Mouse (Mus musculus): ENCODE data around the gene 1810013L24Rik.
"Not testable (repeated sequence)": the region's sequence is repeated elsewhere in the genome, so short reads cannot be mapped to it uniquely, and the experiment has no call there.

Gene 1810013L24Rik

GRCm38 (mm10) chr16:8837595-8837994 is 7.7 kb downstream of the 1810013L24Rik start:
- no peak for DNase-seq

DNA sequence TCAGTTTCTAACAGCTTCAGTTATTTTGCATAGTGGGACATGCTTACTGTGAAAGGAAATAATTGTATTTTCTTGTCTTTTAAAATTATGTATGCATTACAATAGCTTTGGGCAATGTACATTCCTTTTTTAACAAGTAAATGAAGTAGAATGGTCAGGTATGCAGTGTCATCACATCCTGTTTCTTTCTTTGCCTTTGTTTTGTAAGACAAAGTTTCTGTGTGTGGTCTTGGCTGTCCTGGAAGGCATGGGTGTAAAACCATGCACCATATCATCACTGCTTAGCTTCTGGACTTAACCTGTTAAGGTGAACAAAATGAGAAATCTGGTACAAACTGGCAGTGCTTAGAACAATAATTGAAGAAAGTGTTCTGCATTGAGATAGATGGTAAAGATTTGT is 9.0 kb downstream of the 1810013L24Rik start:
- DNase-seq: no peak

GRCm38 (mm10) chr16:8840557-8840956 is 10.7 kb downstream of the 1810013L24Rik start:
- DNase-seq: no peak

DNA sequence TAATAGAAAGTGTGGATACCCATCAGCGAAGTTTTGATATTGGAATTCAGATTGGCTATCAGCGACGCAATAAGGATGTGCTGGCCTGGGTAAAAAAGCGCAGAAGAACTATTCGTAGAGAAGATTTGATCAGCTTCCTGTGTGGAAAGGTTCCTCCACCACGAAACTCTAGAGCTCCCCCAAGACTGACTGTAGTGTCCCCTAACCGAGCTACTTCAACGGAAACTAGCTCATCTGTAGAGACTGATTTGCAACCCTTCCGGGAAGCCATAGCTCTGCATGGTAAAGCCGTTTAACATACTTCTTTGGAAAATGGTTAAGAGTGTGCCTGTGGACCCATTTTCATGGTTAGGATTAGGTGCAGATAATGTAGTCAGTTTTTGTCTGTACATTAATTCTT is 13.1 kb downstream of the 1810013L24Rik start:
- no peak for DNase-seq

DNA sequence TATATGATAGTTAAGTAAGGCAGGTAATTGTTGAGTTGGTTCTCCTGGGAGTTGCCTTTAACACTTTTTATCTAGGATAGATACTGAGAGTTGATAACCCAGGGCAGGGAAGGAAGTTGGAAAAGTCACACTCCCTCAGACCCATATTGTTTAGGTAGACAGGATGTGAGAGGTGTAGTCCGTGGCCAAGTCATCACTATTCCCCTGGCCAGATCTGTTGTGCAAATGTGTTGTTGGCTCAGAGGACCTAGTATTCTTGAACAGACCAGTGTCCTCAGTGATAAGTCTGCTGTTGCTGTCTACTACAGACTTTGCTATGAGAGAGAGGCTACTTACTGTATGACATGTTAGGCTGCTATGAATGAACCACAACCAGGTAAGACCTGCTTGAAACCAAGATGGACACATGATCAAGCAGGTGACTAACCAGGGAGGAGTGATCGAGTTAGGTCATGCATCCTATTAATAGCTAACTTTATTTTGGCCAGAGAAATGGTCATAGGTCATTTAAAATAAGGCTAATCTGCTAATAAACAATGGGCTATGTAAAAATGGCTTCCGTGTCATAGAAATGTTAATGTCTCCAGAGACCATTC is 13.8 kb downstream of the 1810013L24Rik start:
- no peak for DNase-seq

GRCm38 (mm10) chr16:8845986-8846385 is 16.1 kb downstream of the 1810013L24Rik start:
- peak; percentile 20 to 27 for DNase-seq

DNA sequence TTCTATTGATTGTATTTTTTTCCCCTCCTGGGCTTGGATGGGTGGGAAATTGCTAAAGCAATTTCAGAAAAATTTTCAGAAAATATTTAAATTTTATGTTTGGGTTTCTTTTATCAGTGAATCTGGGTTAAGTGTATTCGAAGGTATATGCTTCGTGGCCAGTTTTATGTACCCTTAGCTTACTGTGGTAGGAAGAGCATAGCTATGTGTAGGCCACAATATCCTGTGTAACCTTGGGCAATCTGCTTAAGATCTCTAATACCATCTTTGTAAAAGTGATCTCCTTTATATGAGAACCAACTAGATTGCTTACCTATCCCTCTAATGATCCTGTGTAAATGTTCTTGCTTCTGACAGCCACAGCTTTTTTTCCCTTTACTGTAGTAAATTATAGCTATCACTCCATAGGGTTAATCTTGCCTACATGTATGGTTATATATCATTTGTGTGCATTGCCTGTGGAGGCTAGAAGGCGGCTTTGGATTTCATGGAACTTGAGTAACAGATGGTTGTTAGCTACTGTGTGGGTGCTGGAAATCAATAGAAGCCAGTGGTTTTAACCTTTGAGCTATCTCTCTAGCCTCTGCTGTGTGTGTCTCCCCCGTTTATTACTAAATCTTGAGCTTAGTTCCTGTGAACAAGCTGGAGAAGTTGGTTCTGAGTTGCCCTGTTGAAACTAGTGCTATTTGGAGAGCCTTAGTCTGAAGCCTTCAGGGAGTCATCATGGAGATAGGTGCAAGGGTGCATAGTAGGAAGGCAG is 18.6 kb downstream of the 1810013L24Rik start:
- DNase-seq: no peak

- peak in 1 of 2 experiments; percentile 15 for DNase-seq
These were observed 20.0 kb downstream of the 1810013L24Rik start for GRCm38 (mm10) chr16:8849929-8850328.

DNA sequence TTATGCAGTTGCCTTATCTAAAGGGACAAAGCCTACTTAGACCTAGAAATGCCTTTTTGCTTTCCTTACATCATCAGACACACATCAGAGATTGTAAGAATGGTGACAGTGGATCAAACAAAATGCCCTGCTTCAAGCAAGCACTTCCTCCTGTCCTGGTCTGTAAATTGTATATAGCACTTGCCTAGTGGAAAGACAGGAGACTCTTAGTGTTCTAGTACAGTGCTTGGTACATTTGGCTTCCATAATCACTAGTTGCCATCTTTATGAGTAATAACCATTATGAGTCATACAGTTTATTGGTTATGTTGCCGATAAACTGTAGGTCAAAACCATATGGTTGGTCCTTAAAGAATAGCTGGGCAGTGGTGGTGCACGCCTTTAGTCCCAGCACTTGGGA is 25.2 kb downstream of the 1810013L24Rik start:
- DNase-seq: no peak

DNA sequence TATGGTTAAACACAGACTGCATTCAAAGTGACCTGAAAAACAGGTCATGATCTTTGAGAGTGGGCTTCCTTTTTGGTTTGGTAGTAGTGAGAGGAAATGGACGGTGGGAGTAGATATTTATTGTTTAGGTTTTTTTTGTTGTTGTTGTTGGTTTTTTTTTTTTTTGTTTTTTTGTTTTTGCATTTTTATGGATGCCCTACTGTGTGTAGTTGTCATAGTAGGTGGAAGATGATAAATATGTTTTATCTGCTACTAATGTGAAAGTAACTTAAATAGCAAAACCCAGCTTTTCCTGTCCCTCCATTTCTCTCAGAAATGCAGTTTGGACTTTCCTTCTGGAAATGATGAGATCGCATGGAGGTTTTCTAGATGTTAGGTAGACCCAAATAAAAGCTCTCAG is 26.9 kb downstream of the 1810013L24Rik start:
- no peak for DNase-seq

- peak in 1 of 2 experiments; percentile 25 for DNase-seq
These were observed 32.6 kb downstream of the 1810013L24Rik start for GRCm38 (mm10) chr16:8862336-8862987.

- DNase-seq: peak; percentile 40 to 45
These were observed 34.3 kb downstream of the 1810013L24Rik start for GRCm38 (mm10) chr16:8864223-8864631.

GRCm38 (mm10) chr16:8867406-8867955 is 37.6 kb downstream of the 1810013L24Rik start:
- DNase-seq: no peak

DNA sequence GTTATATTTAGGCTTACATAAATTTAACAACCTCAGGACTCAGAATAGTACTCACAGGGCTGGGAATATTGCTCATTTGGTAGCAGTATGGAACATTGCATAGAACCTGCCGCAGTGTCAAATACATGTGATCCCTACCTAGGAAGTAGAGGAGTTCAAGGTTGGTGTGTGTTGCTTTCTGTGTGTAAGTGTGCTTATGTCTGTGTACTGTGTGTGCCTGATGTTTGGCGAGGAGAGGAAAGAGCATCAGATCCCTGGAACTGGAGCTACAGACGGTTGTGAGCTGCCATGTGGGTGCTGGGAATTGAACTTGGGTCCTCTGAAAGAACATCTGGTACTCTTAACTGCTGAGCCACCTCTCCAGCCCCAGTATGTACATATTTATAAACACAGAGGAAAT is 38.6 kb downstream of the 1810013L24Rik start:
- DNase-seq: no peak

DNA sequence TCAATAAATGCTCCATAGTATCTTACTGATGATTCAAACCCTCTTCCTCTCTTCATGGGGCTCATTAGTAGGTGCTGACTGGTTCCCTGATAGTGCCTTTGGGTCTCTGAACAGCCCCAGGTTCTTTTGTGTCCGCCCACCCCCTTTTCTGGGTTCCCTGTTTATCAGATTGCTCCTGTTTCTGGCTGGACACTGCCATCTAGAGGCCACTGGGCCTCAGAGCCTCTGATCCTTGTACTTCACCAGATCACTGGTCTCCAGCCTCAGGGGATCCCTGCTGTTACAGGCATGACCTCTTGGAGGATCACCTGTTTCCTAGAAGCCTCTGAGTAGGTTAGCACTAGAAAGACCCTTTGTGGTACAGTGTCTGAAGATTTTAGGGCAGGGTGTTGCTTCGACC is 39.8 kb downstream of the 1810013L24Rik start:
- peak; percentile 67 to 78 for DNase-seq

GRCm38 (mm10) chr16:8871376-8871775 is 41.5 kb downstream of the 1810013L24Rik start:
- no peak for DNase-seq

- DNase-seq: no peak
These were observed 42.1 kb downstream of the 1810013L24Rik start for GRCm38 (mm10) chr16:8872019-8872418.

DNA sequence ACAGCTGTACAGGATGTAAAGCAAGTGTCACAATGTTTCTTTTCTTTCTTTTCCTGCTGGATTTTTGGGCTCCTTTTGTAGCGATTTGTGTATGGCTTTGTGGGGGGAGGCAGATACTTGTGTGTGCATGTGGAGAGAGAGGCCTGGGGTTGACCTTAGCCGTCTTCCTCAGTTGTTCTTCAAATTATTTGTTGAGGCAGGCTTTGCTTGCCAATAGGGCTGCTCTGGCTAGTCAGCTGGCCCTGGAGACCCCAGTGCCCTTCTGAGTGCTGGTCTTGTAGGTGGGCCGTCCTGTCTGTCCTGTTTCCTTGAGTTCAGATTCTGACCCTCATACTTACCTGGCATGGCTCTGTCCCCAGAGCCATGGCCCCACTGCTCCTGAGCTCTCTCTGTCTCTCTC is 42.6 kb downstream of the 1810013L24Rik start:
- no peak for DNase-seq

- no peak for DNase-seq
These were observed 50.2 kb downstream of the 1810013L24Rik start for GRCm38 (mm10) chr16:8880076-8880475.

- peak; percentile 63 to 75 for DNase-seq
These were observed 53.9 kb downstream of the 1810013L24Rik start for GRCm38 (mm10) chr16:8883674-8884241.

DNA sequence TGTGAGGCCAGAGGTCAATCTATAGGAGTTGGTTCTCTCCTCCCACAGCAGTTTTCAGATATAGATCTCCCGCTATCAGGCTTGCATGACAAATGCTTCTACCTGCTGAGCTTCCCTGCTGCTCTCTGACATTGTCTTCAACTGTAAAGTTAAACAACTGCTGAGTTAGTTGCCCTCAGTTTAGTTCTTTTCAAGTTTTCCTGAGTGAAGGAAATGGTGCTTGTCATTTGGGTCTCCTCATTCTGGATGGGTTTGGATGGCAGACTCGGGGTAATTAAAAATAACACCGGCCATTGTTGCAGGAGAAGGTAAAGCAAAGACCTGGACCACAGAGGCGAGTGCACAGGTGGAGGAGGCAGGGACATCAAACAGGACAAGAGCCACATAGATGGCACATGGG is 64.3 kb downstream of the 1810013L24Rik start:
- DNase-seq: not testable (repeated sequence)

GRCm38 (mm10) chr16:8895301-8895700 is 65.4 kb downstream of the 1810013L24Rik start:
- no peak for DNase-seq

DNA sequence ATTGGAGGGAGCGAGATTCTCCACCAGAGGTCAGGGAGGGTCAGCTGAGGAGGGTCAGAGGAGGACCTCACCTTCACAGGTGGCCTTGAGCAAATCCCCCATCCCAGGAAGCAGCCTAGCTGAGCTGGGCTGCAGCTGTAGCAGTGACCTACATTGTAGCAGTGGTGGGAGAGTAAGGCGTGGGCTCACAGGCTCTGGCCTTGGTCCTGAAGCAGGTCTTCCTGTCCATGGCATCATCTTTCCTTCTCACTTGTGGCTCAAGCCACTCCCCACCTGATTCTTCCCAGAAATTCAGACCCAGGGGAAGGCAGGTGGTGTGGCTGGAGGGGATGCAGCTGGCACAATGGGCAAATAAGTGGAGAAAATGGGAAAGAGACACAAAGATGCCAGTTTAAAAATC is 76.2 kb downstream of the 1810013L24Rik start:
- DNase-seq: not testable (repeated sequence)
